Mouse (Mus musculus) hindbrain, embryonic 14.5 days (tissue): ENCODE measurements around the gene Arhgap11a. TPM values are rescaled to one million over a fixed set of nuclear protein-coding genes. Genes with fewer than 3 reads are reported as not detected.
A peak's percentile ranks its signal among the peaks of the same experiment; 100 is the strongest.

Source experiments
- ATAC-seq: fragments of 200-750 bp; cut with Nextera tagmentation; 2 replicates; pipeline ENCODE4 v1.8.0; 2017; ENCODE audit warnings: moderate number of reproducible peaks, mild to moderate bottlenecking, moderate TSS enrichment, moderate library complexity; ENCODE audit not compliant: low FRiP score
- DNase-seq: peaks from one replicate; pipeline ENCODE4 v3.0.0-alpha.2; 2015; ENCODE audit warnings: low spot score
- H3K27ac ChIP-seq: fragments of 300-500 bp; sonication (generic); 2 replicates; pipeline ENCODE4 v1.5.1; 2014; ENCODE audit warnings: mild to moderate bottlenecking, moderate library complexity
- H3K27me3 ChIP-seq: fragments of 300-500 bp; sonication (generic); 2 replicates; pipeline ENCODE4 v1.6.1; 2014; ENCODE audit warnings: mild to moderate bottlenecking, low read length, mixed read lengths; ENCODE audit not compliant: control insufficient read depth, insufficient read depth
- H3K36me3 ChIP-seq: fragments of 300-500 bp; sonication (generic); replicated peaks from 2 replicates; pipeline ENCODE4 v1.6.1; 2014; ENCODE audit not compliant: control insufficient read depth, insufficient read depth
- H3K4me1 ChIP-seq: fragments of 300-500 bp; sonication (generic); replicated peaks from 2 replicates; pipeline ENCODE4 v1.6.1; 2014; ENCODE audit warnings: antibody characterized with exemption, low read length, mixed read lengths; ENCODE audit not compliant: control insufficient read depth, insufficient read depth
- H3K4me2 ChIP-seq: fragments of 300-500 bp; sonication (generic); replicated peaks from 2 replicates; pipeline ENCODE4 v1.6.1; 2014; ENCODE audit warnings: mild to moderate bottlenecking, moderate library complexity
- H3K4me3 ChIP-seq: fragments of 300-500 bp; sonication (generic); replicated peaks from 2 replicates; pipeline ENCODE4 v1.5.1; 2014; ENCODE audit warnings: mild to moderate bottlenecking, low read length
- H3K9ac ChIP-seq: fragments of 300-500 bp; sonication (generic); 2 replicates; pipeline ENCODE4 v1.6.1; 2014
- H3K9me3 ChIP-seq: fragments of 300-500 bp; sonication (generic); 2 replicates; pipeline ENCODE4 v1.6.1; 2016; ENCODE audit warnings: low read length; ENCODE audit not compliant: control insufficient read depth
- WGBS: fragments of 180-500 bp; shearing (Covaris S2); extraction: QIAGEN DNeasy Blood & Tissue Kit; methylation state at CpG from one replicate; pipeline ENCODE4 v1.1.7; 2014; 5-methylcytosine and 5-hydroxymethylcytosine counted together
- polyA plus RNA-seq: library from polyadenylated mRNA; unstranded; fragments of >200 nt; fragmentation: Nextera tagmentation; extraction: Ambion mirVana; gene quantifications from 2 replicates; pipeline ENCODE4 v1.2.1, GENCODE M21; 2014

Gene Arhgap11a
- 1.1 TPM in 2 replicates for polyA plus RNA-seq

GRCm38 (mm10) chr2:113848245-113849121, at the start of gene Arhgap11a:
TSS of gene Arhgap11a (minus strand) at chr2:113848661.
- ATAC-seq, result peak; percentile 97
- peak within 1 kb of the TSS; percentile 85 for H3K4me2 ChIP-seq
- DNase-seq, result peak; percentile 99
- H3K36me3 ChIP-seq, result no peaks in the 10 kb centered on the region
- peak within 1 kb of the TSS; percentile 69 for H3K9ac ChIP-seq
- H3K27me3 ChIP-seq, result no peaks in the 10 kb centered on the region
- under 1% methylated on average over 48 of the region's 48 CpGs for WGBS
- H3K9me3 ChIP-seq, result no peaks in the 10 kb centered on the region
- H3K27ac ChIP-seq, result peak within 1 kb of the TSS; percentile 87
- H3K4me3 ChIP-seq, result peak within 1 kb of the TSS; percentile 47
- peaks cover 11% of the 10 kb centered on the region for H3K4me1 ChIP-seq

- no peak overlapping the region for H3K4me3 ChIP-seq
- H3K36me3 ChIP-seq, result no peaks in the 10 kb centered on the region
- no peak for ATAC-seq
- H3K4me2 ChIP-seq, result no peak overlapping the region
- H3K27ac ChIP-seq, result no peak overlapping the region
- 83% methylated on average over 10 of the region's 12 CpGs for WGBS
- no peak for DNase-seq
- no peaks in the 10 kb centered on the region for H3K4me1 ChIP-seq
- no peaks in the 10 kb centered on the region for H3K9me3 ChIP-seq
- H3K27me3 ChIP-seq, result no peaks in the 10 kb centered on the region
- H3K9ac ChIP-seq, result no peak overlapping the region
Observed at GRCm38 (mm10) chr2:113893385-113894122, 45.1 kb upstream of the Arhgap11a start.

GRCm38 (mm10) chr2:113887166-113887565, 38.7 kb upstream of the Arhgap11a start:
- no peak overlapping the region for H3K9ac ChIP-seq
- peak; percentile 58; the same call in 1 of the 2 replicates for ATAC-seq
- no peaks in the 10 kb centered on the region for H3K9me3 ChIP-seq
- H3K4me2 ChIP-seq, result no peak overlapping the region
- H3K27ac ChIP-seq, result no peak overlapping the region
- no peak overlapping the region for H3K4me3 ChIP-seq
- H3K36me3 ChIP-seq, result no peaks in the 10 kb centered on the region
- DNase-seq, result no peak
- no peaks in the 10 kb centered on the region for H3K27me3 ChIP-seq
- no peaks in the 10 kb centered on the region for H3K4me1 ChIP-seq
- 60% methylated on average over 4 of the region's 4 CpGs for WGBS

- DNase-seq (no peak), ATAC-seq (no peak)
- H3K27ac ChIP-seq, result no peak overlapping the region
- H3K27me3 ChIP-seq, result no peaks in the 10 kb centered on the region
- WGBS, result 81% methylated on average over 1 of the region's 1 CpGs
- no peak overlapping the region for H3K4me3 ChIP-seq
- H3K36me3 ChIP-seq, result no peaks in the 10 kb centered on the region
- H3K4me1 ChIP-seq, result no peaks in the 10 kb centered on the region
- H3K9ac ChIP-seq, result no peak overlapping the region
- no peaks in the 10 kb centered on the region for H3K9me3 ChIP-seq
- no peak overlapping the region for H3K4me2 ChIP-seq
Observed at GRCm38 (mm10) chr2:113886061-113886460, 37.6 kb upstream of the Arhgap11a start.

- Histone ChIP-seq H3K27ac (no peak overlapping the region), H3K36me3 (no peaks in the 10 kb centered on the region), H3K4me2 (no peak overlapping the region), H3K9ac (no peak overlapping the region), H3K9me3 (no peaks in the 10 kb centered on the region), H3K4me3 (no peak overlapping the region), H3K4me1 (no peaks in the 10 kb centered on the region), H3K27me3 (no peaks in the 10 kb centered on the region)
- ATAC-seq (no peak), DNase-seq (no peak)
- 93% methylated on average over 1 of the region's 1 CpGs for WGBS
Observed at GRCm38 (mm10) chr2:113870115-113870514, 21.7 kb upstream of the Arhgap11a start.

GRCm38 (mm10) chr2:113868404-113868803, 19.9 kb upstream of the Arhgap11a start:
- no peaks in the 10 kb centered on the region for H3K27me3 ChIP-seq
- H3K4me1 ChIP-seq, result no peaks in the 10 kb centered on the region
- no peaks in the 10 kb centered on the region for H3K36me3 ChIP-seq
- no peak overlapping the region for H3K9ac ChIP-seq
- H3K27ac ChIP-seq, result no peak overlapping the region
- no peak for ATAC-seq
- H3K9me3 ChIP-seq, result no peaks in the 10 kb centered on the region
- WGBS, result 83% methylated on average over 4 of the region's 4 CpGs
- no peak overlapping the region for H3K4me3 ChIP-seq
- H3K4me2 ChIP-seq, result no peak overlapping the region
- no peak for DNase-seq

GRCm38 (mm10) chr2:113866155-113866554, 17.7 kb upstream of the Arhgap11a start:
- WGBS, result 48% methylated on average over 2 of the region's 2 CpGs
- Histone ChIP-seq H3K36me3 (no peaks in the 10 kb centered on the region), H3K27me3 (no peaks in the 10 kb centered on the region), H3K9me3 (no peaks in the 10 kb centered on the region), H3K4me2 (no peak overlapping the region), H3K4me3 (no peak overlapping the region), H3K9ac (no peak overlapping the region), H3K4me1 (no peaks in the 10 kb centered on the region), H3K27ac (no peak overlapping the region)
- ATAC-seq, result no peak
- peak; percentile 77 for DNase-seq

- 1% methylated on average over 3 of the region's 3 CpGs for WGBS
- DNase-seq (no peak), ATAC-seq (peak; percentile 66)
- no peaks in the 10 kb centered on the region for H3K9me3 ChIP-seq
- no peaks in the 10 kb centered on the region for H3K27me3 ChIP-seq
- peak overlapping the region; percentile 87 for H3K27ac ChIP-seq
- peak overlapping the region; percentile 69 for H3K9ac ChIP-seq
- H3K36me3 ChIP-seq, result no peaks in the 10 kb centered on the region
- peak overlapping the region; percentile 47 for H3K4me3 ChIP-seq
- peak overlapping the region; percentile 85 for H3K4me2 ChIP-seq
- H3K4me1 ChIP-seq, result peaks cover 11% of the 10 kb centered on the region
Observed at GRCm38 (mm10) chr2:113849141-113849540, 680 bp upstream of the Arhgap11a start.

GRCm38 (mm10) chr2:113847678-113848244, 700 bp downstream of the Arhgap11a start:
- under 1% methylated on average over 24 of the region's 24 CpGs for WGBS
- DNase-seq, result no peak
- H3K36me3 ChIP-seq, result no peaks in the 10 kb centered on the region

More at GRCm38 (mm10) chr2:113847678-113848244, 700 bp downstream of the Arhgap11a start:
- Histone ChIP-seq H3K9ac (peak overlapping the region; percentile 69), H3K4me1 (peaks cover 11% of the 10 kb centered on the region), H3K27ac (no peak overlapping the region), H3K4me2 (peak overlapping the region; percentile 85), H3K27me3 (no peaks in the 10 kb centered on the region), H3K4me3 (peak overlapping the region; percentile 47), H3K9me3 (no peaks in the 10 kb centered on the region)
- ATAC-seq, result no peak
